In genomic region chr7:143832196-143832595, GRCm38 (mm10) we compare ENCODE assay signal across 10 mouse cellular contexts. TPM values are rescaled to one million over a fixed set of nuclear protein-coding genes. Genes with fewer than 3 reads are reported as not detected.
A peak's percentile ranks its signal among the peaks of the same experiment; 100 is the strongest.
DNase-seq lines count a peak whose midpoint lies in the region; ATAC-seq and TF ChIP-seq lines count a peak whose summit lies in the region.
"Had no signal": no experiment of that assay in that cellular context is flagged by ENCODE, and none has a peak within 500 bp of the region (broad histone marks: within the 10 kb centered on the region; RNA-seq: fewer than 3 reads in every experiment).

No protein-coding gene starts in this region.

- H3K9ac ChIP-seq in embryonic facial prominence, embryonic 15.5 days, result no peak overlapping the region
- H3K9ac ChIP-seq in liver, postnatal 0 days (replicated peaks), result no peak overlapping the region
- H3K9ac ChIP-seq: limb, embryonic 15.5 days had no signal

- H3K36me3 ChIP-seq in embryonic facial prominence, embryonic 15.5 days, result peaks cover 7% of the 10 kb centered on the region
- peaks cover 44% of the 10 kb centered on the region for H3K36me3 ChIP-seq in embryonic facial prominence, embryonic 10.5 days (replicated peaks)
- H3K36me3 ChIP-seq in liver, postnatal 0 days (replicated peaks; ENCODE audit: insufficient read depth, low read length), result no peaks in the 10 kb centered on the region

- H3K4me1 ChIP-seq in embryonic facial prominence, embryonic 15.5 days, result peaks cover 34% of the 10 kb centered on the region
- peaks cover 36% of the 10 kb centered on the region for H3K4me1 ChIP-seq in embryonic facial prominence, embryonic 10.5 days
- peaks cover 31% of the 10 kb centered on the region for H3K4me1 ChIP-seq in liver, postnatal 0 days (ENCODE audit: insufficient read depth)

- ATAC-seq in embryonic facial prominence, embryonic 15.5 days (ENCODE audit: insufficient number of reproducible peaks, low FRiP score, low TSS enrichment, low read depth), result no peak
- ATAC-seq in liver, postnatal 0 days, result no peak

- DNase-seq in embryonic facial prominence, embryonic 10.5 days (ENCODE audit: low spot score), result no peak
- DNase-seq in ovary, adult 18-20 months (ENCODE audit: low spot score), result peak; percentile 61
- DNase-seq in ovary, postnatal 14 days (ENCODE audit: low spot score), result no peak
- DNase-seq in liver, postnatal 0 days, result peak; percentile 32
- peak; percentile 70 for DNase-seq in testis, postnatal 10 days (ENCODE audit: low spot score)
- DNase-seq in kidney, postnatal 25 days, result no peak
- DNase-seq in embryo, embryonic 10.5 days (ENCODE audit: low spot score), result no peak
- DNase-seq: kidney, adult 8-10 months had no signal

- no peak for TF ChIP-seq EP300 in liver, postnatal 0 days (IDR thresholded peaks at IDR 0.05; ENCODE audit: low read depth)

- no peak overlapping the region for H3K4me3 ChIP-seq in embryonic facial prominence, embryonic 15.5 days (replicated peaks)
- H3K4me3 ChIP-seq in embryonic facial prominence, embryonic 10.5 days, result no peak overlapping the region; the same call in 1 of the 2 replicates
- H3K4me3 ChIP-seq in liver, postnatal 0 days (ENCODE audit: low read depth, low read length), result no peak overlapping the region

- H3K27me3 ChIP-seq in embryonic facial prominence, embryonic 15.5 days, result no peaks in the 10 kb centered on the region
- H3K27me3 ChIP-seq in embryonic facial prominence, embryonic 10.5 days (replicated peaks; ENCODE audit: low read depth, poor library complexity, severe bottlenecking), result no peaks in the 10 kb centered on the region
- H3K27me3 ChIP-seq in liver, postnatal 0 days (ENCODE audit: insufficient read depth, low read length), result no peaks in the 10 kb centered on the region
- H3K27me3 ChIP-seq: limb, embryonic 15.5 days had no signal

- H3K27ac ChIP-seq in embryonic facial prominence, embryonic 15.5 days (replicated peaks), result 0 out of 2 replicates have a peak overlapping the region, but pooled peaks have one; percentile 17
- no peak overlapping the region for H3K27ac ChIP-seq in embryonic facial prominence, embryonic 10.5 days (replicated peaks)
- H3K27ac ChIP-seq in liver, postnatal 0 days (ENCODE audit: low read depth), result 0 out of 2 replicates have a peak overlapping the region, but pooled peaks have one; percentile 82
- H3K27ac ChIP-seq: limb, embryonic 15.5 days had no signal

- no peak for TF ChIP-seq CTCF in liver, postnatal 0 days (IDR thresholded peaks at IDR 0.05; ENCODE audit: low read depth)

- no peak overlapping the region for H3K4me2 ChIP-seq in embryonic facial prominence, embryonic 15.5 days (replicated peaks)
- H3K4me2 ChIP-seq in liver, postnatal 0 days (ENCODE audit: low read depth, low read length), result no peak overlapping the region

- WGBS in embryonic facial prominence, embryonic 15.5 days, result 78% methylated on average over 8 of the region's 8 CpGs
- WGBS in embryonic facial prominence, embryonic 10.5 days, result 91% methylated on average over 8 of the region's 8 CpGs
- 60% methylated on average over 8 of the region's 8 CpGs for WGBS in liver, postnatal 0 days (ENCODE audit: insufficient replicate concordance)

- no peaks in the 10 kb centered on the region for H3K9me3 ChIP-seq in embryonic facial prominence, embryonic 15.5 days (replicated peaks)
- H3K9me3 ChIP-seq in embryonic facial prominence, embryonic 10.5 days, result no peaks in the 10 kb centered on the region
- no peaks in the 10 kb centered on the region for H3K9me3 ChIP-seq in liver, postnatal 0 days (ENCODE audit: low read length)
- H3K9me3 ChIP-seq: limb, embryonic 15.5 days had no signal

RNA-seq across cellular contexts. Expression of gene Dhcr7, which starts 9.3 kb away (rescaled TPM):
- polyA plus RNA-seq in embryonic facial prominence, embryonic 15.5 days (2015; fragmentation: Nextera tagmentation; extraction: Ambion mirVana), result 39.3 and 47.7 TPM in 2 replicates
- polyA plus RNA-seq in embryonic facial prominence, embryonic 10.5 days (2016; fragmentation: Nextera tagmentation; extraction: Ambion mirVana), result 68.3 and 79.2 TPM in 2 replicates
- 11.4 and 12.1 TPM in 2 replicates for polyA plus RNA-seq in liver, postnatal 0 days (2015; fragmentation: Nextera tagmentation; extraction: Ambion mirVana)

RNA-seq across cellular contexts. Expression of gene Nadsyn1, which starts 9.5 kb away (rescaled TPM):
- polyA plus RNA-seq in embryonic facial prominence, embryonic 15.5 days (2015; fragmentation: Nextera tagmentation; extraction: Ambion mirVana), result 8.0 and 8.3 TPM in 2 replicates
- polyA plus RNA-seq in embryonic facial prominence, embryonic 10.5 days (2016; fragmentation: Nextera tagmentation; extraction: Ambion mirVana), result 7.7 and 10.0 TPM in 2 replicates
- 9.2 and 11.1 TPM in 2 replicates for polyA plus RNA-seq in liver, postnatal 0 days (2015; fragmentation: Nextera tagmentation; extraction: Ambion mirVana)

RNA-seq across cellular contexts. Expression of gene Gm498, which starts 34.4 kb away (rescaled TPM):
- not detected in 2 replicates for polyA plus RNA-seq in embryonic facial prominence, embryonic 15.5 days (2015; fragmentation: Nextera tagmentation; extraction: Ambion mirVana)
- polyA plus RNA-seq in embryonic facial prominence, embryonic 10.5 days (2016; fragmentation: Nextera tagmentation; extraction: Ambion mirVana), result not detected in 2 replicates
- not detected in 2 replicates for polyA plus RNA-seq in liver, postnatal 0 days (2015; fragmentation: Nextera tagmentation; extraction: Ambion mirVana)
- polyA plus RNA-seq: limb, embryonic 15.5 days had no signal

RNA-seq across cellular contexts. Expression of gene Mrgpre, which starts 47.9 kb away (rescaled TPM):
- 1.9 and 2.5 TPM in 2 replicates for polyA plus RNA-seq in embryonic facial prominence, embryonic 15.5 days (2015; fragmentation: Nextera tagmentation; extraction: Ambion mirVana)
- polyA plus RNA-seq in embryonic facial prominence, embryonic 10.5 days (2016; fragmentation: Nextera tagmentation; extraction: Ambion mirVana), result 1.8 TPM in 2 replicates
- 0.08 and 0.15 TPM in 2 replicates for polyA plus RNA-seq in liver, postnatal 0 days (2015; fragmentation: Nextera tagmentation; extraction: Ambion mirVana)

Comparison
In these comparisons a context has a peak if more than half of its experiments do, and no peak if none do; other contexts are left out.
1. DNase-seq: peak in ovary, adult 18-20 months (single experiment), liver, postnatal 0 days (single experiment) and testis, postnatal 10 days (single experiment); none in embryonic facial prominence, embryonic 10.5 days (single experiment), ovary, postnatal 14 days (single experiment), kidney, postnatal 25 days (0 of 2) and embryo, embryonic 10.5 days (single experiment).